Mouse (Mus musculus): ENCODE results near the gene Gna13. TPM values are rescaled to one million over a fixed set of nuclear protein-coding genes. Genes with fewer than 3 reads are reported as not detected.
"Not testable (repeated sequence)": the region's sequence is repeated elsewhere in the genome, so short reads cannot be mapped to it uniquely, and the experiment has no call there.

Gna13 gene
- polyA plus RNA-seq, 1 experiment from 2014 or later: 18.6 TPM

- H3K9me3 ChIP-seq: no peaks in the 10 kb centered on the region
- H3K9ac ChIP-seq: no peak overlapping the region
- H3K27ac ChIP-seq: no peak overlapping the region
- no peak overlapping the region for H3K4me3 ChIP-seq
- no peak overlapping the region for H3K4me2 ChIP-seq (replicated peaks)
- no peaks in the 10 kb centered on the region for H3K27me3 ChIP-seq (replicated peaks)
- H3K36me3 ChIP-seq: no peaks in the 10 kb centered on the region
- H3K4me1 ChIP-seq: peaks cover 3% of the 10 kb centered on the region; the same call in 1 of the 2 replicates
- WGBS: 88% methylated on average over 4 of the region's 4 CpGs
- ATAC-seq (ENCODE audit: low FRiP score, low read depth): no peak
Measured at GRCm38 (mm10) chr11:109334773-109335172, 27.9 kb upstream of the Gna13 start.

- Histone ChIP-seq H3K4me3 (no peak overlapping the region), H3K4me2 (replicated peaks) (no peak overlapping the region), H3K9me3 (no peaks in the 10 kb centered on the region), H3K27ac (no peak overlapping the region), H3K4me1 (peaks cover 3% of the 10 kb centered on the region; the same call in 1 of the 2 replicates), H3K36me3 (no peaks in the 10 kb centered on the region), H3K27me3 (replicated peaks) (no peaks in the 10 kb centered on the region), H3K9ac (no peak overlapping the region)
- ATAC-seq (ENCODE audit: low FRiP score, low read depth): no peak
- 63% methylated on average over 6 of the region's 6 CpGs for WGBS
Measured at GRCm38 (mm10) chr11:109335890-109336289, 26.7 kb upstream of the Gna13 start.

- Histone ChIP-seq H3K4me3 (no peak overlapping the region), H3K27ac (no peak overlapping the region), H3K9ac (no peak overlapping the region), H3K9me3 (no peaks in the 10 kb centered on the region), H3K4me1 (0 out of 2 replicates have a peak, but pooled peaks cover 5% of the 10 kb centered on the region), H3K4me2 (replicated peaks) (no peak overlapping the region), H3K27me3 (replicated peaks) (no peaks in the 10 kb centered on the region), H3K36me3 (no peaks in the 10 kb centered on the region)
- WGBS: 94% methylated on average over 8 of the region's 8 CpGs
- no peak for ATAC-seq (ENCODE audit: low FRiP score, low read depth)
Measured at GRCm38 (mm10) chr11:109339155-109339938, 23.3 kb upstream of the Gna13 start.

- Histone ChIP-seq H3K27me3 (replicated peaks) (no peaks in the 10 kb centered on the region), H3K4me1 (0 out of 2 replicates have a peak, but pooled peaks cover 5% of the 10 kb centered on the region), H3K4me2 (replicated peaks) (no peak overlapping the region), H3K36me3 (no peaks in the 10 kb centered on the region), H3K9me3 (no peaks in the 10 kb centered on the region), H3K27ac (no peak overlapping the region), H3K4me3 (no peak overlapping the region), H3K9ac (no peak overlapping the region)
- no peak for ATAC-seq (ENCODE audit: low FRiP score, low read depth)
- 81% methylated on average over 5 of the region's 5 CpGs for WGBS
Measured at GRCm38 (mm10) chr11:109340541-109340940, 22.1 kb upstream of the Gna13 start.

- not testable (repeated sequence) for H3K9me3 ChIP-seq; H3K27me3 ChIP-seq (replicated peaks); H3K36me3 ChIP-seq; H3K4me3 ChIP-seq; H3K4me2 ChIP-seq (replicated peaks); H3K27ac ChIP-seq; H3K4me1 ChIP-seq; H3K9ac ChIP-seq; ATAC-seq (ENCODE audit: low FRiP score, low read depth)
- WGBS: 100% methylated on average over 2 of the region's 4 CpGs
Measured at GRCm38 (mm10) chr11:109342666-109343065, 20.0 kb upstream of the Gna13 start.

GRCm38 (mm10) chr11:109343558-109343957 is 19.1 kb upstream of the Gna13 start:
- H3K4me1 ChIP-seq: 0 out of 2 replicates have a peak, but pooled peaks cover 5% of the 10 kb centered on the region
- H3K4me3 ChIP-seq: no peak overlapping the region
- no peak overlapping the region for H3K4me2 ChIP-seq (replicated peaks)
- H3K36me3 ChIP-seq: no peaks in the 10 kb centered on the region
- no peak overlapping the region for H3K27ac ChIP-seq
- H3K9me3 ChIP-seq: no peaks in the 10 kb centered on the region
- H3K27me3 ChIP-seq (replicated peaks): no peaks in the 10 kb centered on the region
- no peak for ATAC-seq (ENCODE audit: low FRiP score, low read depth)
- no peak overlapping the region for H3K9ac ChIP-seq
- WGBS: 25% methylated on average over 7 of the region's 7 CpGs

GRCm38 (mm10) chr11:109343991-109344599 is 18.5 kb upstream of the Gna13 start:
- no peaks in the 10 kb centered on the region for H3K9me3 ChIP-seq
- 32% methylated on average over 10 of the region's 10 CpGs for WGBS
- H3K36me3 ChIP-seq: no peaks in the 10 kb centered on the region
- H3K27ac ChIP-seq: no peak overlapping the region
- 0 out of 2 replicates have a peak, but pooled peaks cover 5% of the 10 kb centered on the region for H3K4me1 ChIP-seq
- ATAC-seq (ENCODE audit: low FRiP score, low read depth): no peak
- H3K4me3 ChIP-seq: no peak overlapping the region
- H3K27me3 ChIP-seq (replicated peaks): no peaks in the 10 kb centered on the region
- no peak overlapping the region for H3K9ac ChIP-seq
- H3K4me2 ChIP-seq (replicated peaks): no peak overlapping the region

GRCm38 (mm10) chr11:109347242-109347959 is 15.2 kb upstream of the Gna13 start:
- H3K9ac ChIP-seq: no peak overlapping the region
- no peak overlapping the region for H3K4me3 ChIP-seq
- no peaks in the 10 kb centered on the region for H3K9me3 ChIP-seq
- 0 out of 2 replicates have a peak, but pooled peaks have one; percentile 41 for ATAC-seq (ENCODE audit: low FRiP score, low read depth)
- H3K4me1 ChIP-seq: 0 out of 2 replicates have a peak, but pooled peaks cover 5% of the 10 kb centered on the region
- no peaks in the 10 kb centered on the region for H3K36me3 ChIP-seq
- H3K27me3 ChIP-seq (replicated peaks): no peaks in the 10 kb centered on the region
- no peak overlapping the region for H3K27ac ChIP-seq
- H3K4me2 ChIP-seq (replicated peaks): no peak overlapping the region
- WGBS: 82% methylated on average over 10 of the region's 10 CpGs

GRCm38 (mm10) chr11:109348408-109348807 is 14.2 kb upstream of the Gna13 start:
- 56% methylated on average over 12 of the region's 12 CpGs for WGBS
- Histone ChIP-seq H3K4me1 (0 out of 2 replicates have a peak, but pooled peaks cover 5% of the 10 kb centered on the region), H3K9me3 (no peaks in the 10 kb centered on the region), H3K36me3 (no peaks in the 10 kb centered on the region), H3K27me3 (replicated peaks) (no peaks in the 10 kb centered on the region), H3K4me3 (no peak overlapping the region), H3K4me2 (replicated peaks) (no peak overlapping the region), H3K9ac (no peak overlapping the region), H3K27ac (no peak overlapping the region)
- ATAC-seq (ENCODE audit: low FRiP score, low read depth): no peak

- Histone ChIP-seq H3K4me2 (replicated peaks) (no peak overlapping the region), H3K36me3 (no peaks in the 10 kb centered on the region), H3K4me1 (no peaks in the 10 kb centered on the region), H3K27me3 (replicated peaks) (no peaks in the 10 kb centered on the region), H3K4me3 (no peak overlapping the region), H3K27ac (no peak overlapping the region), H3K9ac (no peak overlapping the region), H3K9me3 (no peaks in the 10 kb centered on the region)
- WGBS: 72% methylated on average over 5 of the region's 5 CpGs
- no peak for ATAC-seq (ENCODE audit: low FRiP score, low read depth)
Measured at GRCm38 (mm10) chr11:109349652-109350316, 12.8 kb upstream of the Gna13 start.

GRCm38 (mm10) chr11:109350317-109350714 is 12.3 kb upstream of the Gna13 start:
- no peak overlapping the region for H3K4me3 ChIP-seq
- H3K27me3 ChIP-seq (replicated peaks): no peaks in the 10 kb centered on the region
- 89% methylated on average over 7 of the region's 7 CpGs for WGBS
- H3K9me3 ChIP-seq: no peaks in the 10 kb centered on the region
- H3K9ac ChIP-seq: no peak overlapping the region
- ATAC-seq (ENCODE audit: low FRiP score, low read depth): no peak
- no peaks in the 10 kb centered on the region for H3K36me3 ChIP-seq
- no peaks in the 10 kb centered on the region for H3K4me1 ChIP-seq
- no peak overlapping the region for H3K4me2 ChIP-seq (replicated peaks)
- H3K27ac ChIP-seq: no peak overlapping the region

GRCm38 (mm10) chr11:109351489-109351888 is 11.1 kb upstream of the Gna13 start:
- H3K4me2 ChIP-seq (replicated peaks): no peak overlapping the region
- no peaks in the 10 kb centered on the region for H3K4me1 ChIP-seq
- no peak overlapping the region for H3K9ac ChIP-seq
- ATAC-seq (ENCODE audit: low FRiP score, low read depth): no peak
- no peaks in the 10 kb centered on the region for H3K36me3 ChIP-seq
- no peak overlapping the region for H3K27ac ChIP-seq
- H3K4me3 ChIP-seq: no peak overlapping the region
- H3K9me3 ChIP-seq: no peaks in the 10 kb centered on the region
- no peaks in the 10 kb centered on the region for H3K27me3 ChIP-seq (replicated peaks)
- 83% methylated on average over 4 of the region's 4 CpGs for WGBS

All from neural tube, embryonic 12.5 days (tissue).